Mouse (Mus musculus) kidney, adult 11 months (tissue): ENCODE data around the gene Gfy.
"Not testable (repeated sequence)": the region's sequence is repeated elsewhere in the genome, so short reads cannot be mapped to it uniquely, and the experiment has no call there.

Experiments used
- DNase-seq: peaks from one replicate; pipeline ENCODE4 v3.0.0; 2022

The Gfy gene

GRCm38 (mm10) chr7:45193406-45193805 is 14.0 kb upstream of the Gfy start:
- no peak for DNase-seq

- DNase-seq: no peak
Measured at GRCm38 (mm10) chr7:45192585-45193310, 13.4 kb upstream of the Gfy start.

GRCm38 (mm10) chr7:45191803-45192363 is 12.5 kb upstream of the Gfy start:
- DNase-seq: no peak

GRCm38 (mm10) chr7:45191161-45191560 is 11.8 kb upstream of the Gfy start:
- DNase-seq: no peak

- DNase-seq: no peak
Measured at GRCm38 (mm10) chr7:45190186-45190585, 10.8 kb upstream of the Gfy start.

GRCm38 (mm10) chr7:45189600-45189999 is 10.2 kb upstream of the Gfy start:
- DNase-seq: no peak

GRCm38 (mm10) chr7:45185921-45186320 is 6.6 kb upstream of the Gfy start:
- no peak for DNase-seq

- DNase-seq: no peak
Measured at GRCm38 (mm10) chr7:45183672-45184071, 4.3 kb upstream of the Gfy start.

- DNase-seq: peak; percentile 54
Measured at GRCm38 (mm10) chr7:45182606-45183005, 3.2 kb upstream of the Gfy start.

- peak; percentile 92 for DNase-seq
Measured at GRCm38 (mm10) chr7:45182199-45182601, 2.8 kb upstream of the Gfy start.

GRCm38 (mm10) chr7:45181540-45181939 is 2.2 kb upstream of the Gfy start:
- no peak for DNase-seq

GRCm38 (mm10) chr7:45180896-45181477 is 1.6 kb upstream of the Gfy start, which contains the start of gene Pth2:
Gene Pth2 (plus strand): TSS chr7:45180995.
- no peak for DNase-seq

GRCm38 (mm10) chr7:45178550-45178949 is 819 bp downstream of the Gfy start:
- DNase-seq: no peak

- no peak for DNase-seq
Measured at GRCm38 (mm10) chr7:45176356-45176755, 3.0 kb downstream of the Gfy start.

GRCm38 (mm10) chr7:45175929-45176328 is 3.4 kb downstream of the Gfy start:
- no peak for DNase-seq

GRCm38 (mm10) chr7:45175398-45175797 is 4.0 kb downstream of the Gfy start:
- no peak for DNase-seq

- no peak for DNase-seq
Measured at GRCm38 (mm10) chr7:45174567-45175280, 4.6 kb downstream of the Gfy start.

GRCm38 (mm10) chr7:45173772-45174171 is 5.6 kb downstream of the Gfy start:
- DNase-seq: not testable (repeated sequence)

GRCm38 (mm10) chr7:45172974-45173373 is 6.4 kb downstream of the Gfy start:
- no peak for DNase-seq

GRCm38 (mm10) chr7:45169495-45169894 is 9.9 kb downstream of the Gfy start:
- DNase-seq: no peak

GRCm38 (mm10) chr7:45168656-45169055 is 10.7 kb downstream of the Gfy start:
- DNase-seq: no peak

- no peak for DNase-seq
Measured at GRCm38 (mm10) chr7:45167761-45168445, 11.5 kb downstream of the Gfy start.

GRCm38 (mm10) chr7:45166950-45167401 is 12.4 kb downstream of the Gfy start:
- DNase-seq: no peak
